8 mouse cellular contexts compared by ENCODE assay signal in the genomic region with DNA sequence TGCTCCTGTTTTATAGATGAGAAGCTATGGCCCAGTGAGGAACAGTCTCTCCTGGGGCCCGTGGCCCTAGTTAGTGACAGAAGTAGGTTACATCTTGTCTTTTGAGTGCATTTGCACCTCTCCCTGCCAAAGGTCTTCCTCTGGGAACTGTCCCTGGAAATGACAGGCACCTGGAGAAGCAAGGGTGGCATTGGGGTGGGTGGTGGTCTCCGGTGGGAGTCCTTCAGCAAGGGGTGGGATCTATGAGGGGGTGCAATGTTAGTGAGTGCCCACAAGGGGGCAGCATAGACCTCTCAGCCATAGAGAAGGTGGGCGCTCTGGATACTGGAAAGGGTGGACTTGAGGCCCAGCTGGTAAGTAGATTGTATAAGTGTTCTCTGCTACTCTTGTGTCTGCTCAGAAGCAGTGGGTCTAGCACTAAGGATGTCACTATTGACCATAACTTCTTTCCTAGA. TPM values are rescaled to one million over a fixed set of nuclear protein-coding genes. Genes with fewer than 3 reads are reported as not detected.
A peak's percentile ranks its signal among the peaks of the same experiment; 100 is the strongest.
DNase-seq lines count a peak whose midpoint lies in the region; ATAC-seq and TF ChIP-seq lines count a peak whose summit lies in the region.

No protein-coding gene starts in this region.

- no peaks in the 10 kb centered on the region for H3K27me3 ChIP-seq in spleen, adult 2 months (ENCODE audit: control insufficient read depth, insufficient read depth, low read length)
- H3K27me3 ChIP-seq in embryonic facial prominence, embryonic 14.5 days (replicated peaks; ENCODE audit: control insufficient read depth, insufficient read depth, low read length): no peaks in the 10 kb centered on the region
- peaks cover 6% of the 10 kb centered on the region; the same call in 1 of the 2 replicates for H3K27me3 ChIP-seq in limb, embryonic 10.5 days (ENCODE audit: low read depth, poor library complexity, severe bottlenecking)

- no peak overlapping the region for H3K4me2 ChIP-seq in embryonic facial prominence, embryonic 14.5 days (ENCODE audit: low read depth, low read length)

- peak; percentile 62; the same call in 1 of the 2 replicates for TF ChIP-seq CTCF in spleen, adult 2 months (IDR thresholded peaks at IDR 0.05; ENCODE audit: extremely low read depth, insufficient read depth, insufficient read length, insufficient replicate concordance)

- no peak overlapping the region for H3K4me3 ChIP-seq in spleen, adult 2 months (ENCODE audit: extremely low read depth, insufficient read depth, insufficient read length)
- no peak overlapping the region for H3K4me3 ChIP-seq in embryonic facial prominence, embryonic 14.5 days (ENCODE audit: low read depth, low read length)
- H3K4me3 ChIP-seq in limb, embryonic 10.5 days: no peak overlapping the region

- 65% methylated on average over 3 of the region's 3 CpGs for WGBS in spleen, adult 2 months
- whole genome bisulfite sequencing in embryonic facial prominence, embryonic 14.5 days: 56% methylated on average over 3 of the region's 3 CpGs
- 57% methylated on average over 3 of the region's 3 CpGs for WGBS in limb, embryonic 10.5 days

- peak; percentile 49 for DNase-seq in cerebellum, adult 9-10 months
- no peak for DNase-seq in cerebellum, adult 9-11 months
- no peak for DNase-seq in spleen, adult 2 months (ENCODE audit: low read depth in 1 of 2, low spot score in 2 of 2)
- DNase-seq in spleen, adult 12 weeks (ENCODE audit: low spot score): no peak
- peak; percentile 52 for DNase-seq in embryonic facial prominence, embryonic 14.5 days (ENCODE audit: low spot score)
- peak; percentile 73 for DNase-seq in limb, embryonic 10.5 days (ENCODE audit: low spot score)
- DNase-seq in neural tube, embryonic 10.5 days (ENCODE audit: extremely low spot score, low spot score): peak; percentile 52
- DNase-seq in right cerebral cortex, adult 18-20 months: no peak

- no peaks in the 10 kb centered on the region for H3K9me3 ChIP-seq in embryonic facial prominence, embryonic 14.5 days (ENCODE audit: control insufficient read depth, low read length)
- H3K9me3 ChIP-seq in limb, embryonic 10.5 days (replicated peaks): no peaks in the 10 kb centered on the region

- TF ChIP-seq POLR2A in spleen, adult 2 months (IDR thresholded peaks at IDR 0.05; ENCODE audit: low read depth, low read length): no peak

- peak; percentile 32; the same call in 1 of the 2 replicates for ATAC-seq in embryonic facial prominence, embryonic 14.5 days (ENCODE audit: low read depth)

- H3K4me1 ChIP-seq in spleen, adult 2 months (ENCODE audit: control insufficient read depth, insufficient read depth, insufficient read length): no peaks in the 10 kb centered on the region
- H3K4me1 ChIP-seq in embryonic facial prominence, embryonic 14.5 days (ENCODE audit: control insufficient read depth, insufficient read depth, low read length): peaks cover 13% of the 10 kb centered on the region
- H3K4me1 ChIP-seq in limb, embryonic 10.5 days: peaks cover 12% of the 10 kb centered on the region

- H3K27ac ChIP-seq in spleen, adult 2 months (ENCODE audit: insufficient read depth, low read length): no peak overlapping the region
- H3K27ac ChIP-seq in embryonic facial prominence, embryonic 14.5 days (replicated peaks; ENCODE audit: low read depth, low read length): no peak overlapping the region
- H3K27ac ChIP-seq in limb, embryonic 10.5 days: no peak overlapping the region

- H3K36me3 ChIP-seq in spleen, adult 2 months (ENCODE audit: control insufficient read depth, insufficient read depth, low read length): no peaks in the 10 kb centered on the region
- H3K36me3 ChIP-seq in embryonic facial prominence, embryonic 14.5 days (ENCODE audit: control insufficient read depth, insufficient read depth, low read length): peaks cover 16% of the 10 kb centered on the region
- peaks cover 27% of the 10 kb centered on the region for H3K36me3 ChIP-seq in limb, embryonic 10.5 days

- no peak overlapping the region for H3K9ac ChIP-seq in embryonic facial prominence, embryonic 14.5 days (ENCODE audit: low read depth, low read length)

RNA-seq across cellular contexts. Expression of a gene that starts 29.0 kb away (rescaled TPM):
- 0.49 and 0.65 TPM in 2 replicates for polyA plus RNA-seq in spleen, adult 2 months (2012; rRNA removed)
- polyA plus RNA-seq in embryonic facial prominence, embryonic 14.5 days (2014; fragmentation: Nextera tagmentation; extraction: Ambion mirVana): not detected in 2 replicates
- not detected in 2 replicates for polyA plus RNA-seq in limb, embryonic 10.5 days (2016; fragmentation: Nextera tagmentation; extraction: Ambion mirVana)

RNA-seq across cellular contexts. Expression of a gene that starts 41.1 kb away (rescaled TPM):
- polyA plus RNA-seq in spleen, adult 2 months (2012; rRNA removed): not detected in 2 replicates
- polyA plus RNA-seq in embryonic facial prominence, embryonic 14.5 days (2014; fragmentation: Nextera tagmentation; extraction: Ambion mirVana): not detected in 2 replicates
- polyA plus RNA-seq in limb, embryonic 10.5 days (2016; fragmentation: Nextera tagmentation; extraction: Ambion mirVana): not detected in 2 replicates

RNA-seq across cellular contexts. Expression of a gene that starts 48.9 kb away (rescaled TPM):
- polyA plus RNA-seq in spleen, adult 2 months (2012; rRNA removed): 19.0 and 20.1 TPM in 2 replicates
- polyA plus RNA-seq in embryonic facial prominence, embryonic 14.5 days (2014; fragmentation: Nextera tagmentation; extraction: Ambion mirVana): 48.6 and 54.1 TPM in 2 replicates
- 58.7 and 62.0 TPM in 2 replicates for polyA plus RNA-seq in limb, embryonic 10.5 days (2016; fragmentation: Nextera tagmentation; extraction: Ambion mirVana)

Comparison
In these comparisons a context has a peak if more than half of its experiments do, and no peak if none do; other contexts are left out.
1. DNase-seq: peak in cerebellum, adult 9-10 months (single experiment), embryonic facial prominence, embryonic 14.5 days (single experiment), limb, embryonic 10.5 days (single experiment) and neural tube, embryonic 10.5 days (single experiment); none in cerebellum, adult 9-11 months (single experiment), spleen, adult 2 months (0 of 2), spleen, adult 12 weeks (single experiment) and right cerebral cortex, adult 18-20 months (single experiment).